Mouse (Mus musculus) cerebellum, adult 2 months (tissue): Measurements from ENCODE around the gene Foxn2.

Source experiments
- CTCF ChIP-seq: fragments of 200-500 bp; IDR thresholded peaks from 2 replicates; pipeline ENCODE4 v1.5.1; 2011; ENCODE audit warnings: low read depth, mild to moderate bottlenecking, control low read depth, low read length, moderate library complexity, borderline replicate concordance; ENCODE audit not compliant: insufficient read depth
- POLR2A ChIP-seq: fragments of 200-500 bp; IDR thresholded peaks from 2 replicates; pipeline ENCODE4 v1.6.1; 2011; ENCODE audit warnings: low read length, control low read depth, borderline replicate concordance; ENCODE audit not compliant: insufficient read depth

GRCm38 (mm10) chr17:88430719-88431118, 9.8 kb upstream of the Foxn2 start:
- TF ChIP-seq CTCF (no peak), POLR2A (no peak)
